Mouse (Mus musculus) myocyte (in vitro differentiated cells): ENCODE results near the gene Fam25c.

Source experiments
- CEBPB ChIP-seq: IDR thresholded peaks from 2 replicates; pipeline ENCODE4 v1.6.1; 2011; ENCODE audit warnings: mild to moderate bottlenecking, moderate library complexity; ENCODE audit not compliant: poor library complexity, insufficient read depth, severe bottlenecking
- E2F4 ChIP-seq: IDR thresholded peaks from one replicate; pipeline ENCODE4 v1.6.1; 2011; ENCODE audit warnings: mild to moderate bottlenecking, control low read depth, moderate library complexity; ENCODE audit not compliant: insufficient read depth
- MAX ChIP-seq: IDR thresholded peaks from one replicate; pipeline ENCODE4 v1.6.1; 2011; ENCODE audit warnings: low read depth, mild to moderate bottlenecking, control low read depth
- MYOD1 ChIP-seq, 3 experiments: IDR thresholded peaks; one replicate each; pipeline ENCODE4 v1.6.1; 2011; ENCODE audit warnings: control low read depth in 2 of 3, low read depth in 2 of 3, mild to moderate bottlenecking in 2 of 3, moderate library complexity in 1 of 3; ENCODE audit not compliant: insufficient read length in 2 of 3, control insufficient read depth in 1 of 3
- MYOG ChIP-seq, 3 experiments: IDR thresholded peaks; one replicate each; pipeline ENCODE4 v1.6.1; 2011; ENCODE audit warnings: control low read depth in 2 of 3, low read depth in 2 of 3, mild to moderate bottlenecking in 2 of 3; ENCODE audit not compliant: insufficient read length in 2 of 3, control insufficient read depth in 1 of 3, insufficient read depth in 1 of 3
- POLR2A ChIP-seq: IDR thresholded peaks from one replicate; pipeline ENCODE4 v1.6.1; 2011; ENCODE audit warnings: low read depth, mild to moderate bottlenecking, control low read depth, moderate library complexity; ENCODE audit not compliant: insufficient read length
- POLR2AphosphoS2 ChIP-seq: IDR thresholded peaks from one replicate; pipeline ENCODE4 v1.6.1; 2011; ENCODE audit warnings: low read depth, control low read depth; ENCODE audit not compliant: insufficient read length
- REST ChIP-seq: IDR thresholded peaks from one replicate; pipeline ENCODE4 v1.6.1; 2011; ENCODE audit warnings: mild to moderate bottlenecking, control low read depth, moderate library complexity; ENCODE audit not compliant: insufficient read depth, insufficient read length
- SRF ChIP-seq: IDR thresholded peaks from one replicate; pipeline ENCODE4 v1.6.1; 2011; ENCODE audit warnings: low read depth; ENCODE audit not compliant: control insufficient read depth, insufficient read length
- TCF12 ChIP-seq: IDR thresholded peaks from one replicate; pipeline ENCODE4 v1.6.1; 2011; ENCODE audit warnings: mild to moderate bottlenecking, control low read depth; ENCODE audit not compliant: poor library complexity, insufficient read depth, severe bottlenecking
- TCF3 ChIP-seq: IDR thresholded peaks from one replicate; pipeline ENCODE4 v1.6.1; 2011; ENCODE audit warnings: low read depth, control low read depth; ENCODE audit not compliant: insufficient read length
- USF1 ChIP-seq: IDR thresholded peaks from one replicate; pipeline ENCODE4 v1.6.1; 2011; ENCODE audit warnings: low read depth, mild to moderate bottlenecking, control low read depth, moderate library complexity

DNA sequence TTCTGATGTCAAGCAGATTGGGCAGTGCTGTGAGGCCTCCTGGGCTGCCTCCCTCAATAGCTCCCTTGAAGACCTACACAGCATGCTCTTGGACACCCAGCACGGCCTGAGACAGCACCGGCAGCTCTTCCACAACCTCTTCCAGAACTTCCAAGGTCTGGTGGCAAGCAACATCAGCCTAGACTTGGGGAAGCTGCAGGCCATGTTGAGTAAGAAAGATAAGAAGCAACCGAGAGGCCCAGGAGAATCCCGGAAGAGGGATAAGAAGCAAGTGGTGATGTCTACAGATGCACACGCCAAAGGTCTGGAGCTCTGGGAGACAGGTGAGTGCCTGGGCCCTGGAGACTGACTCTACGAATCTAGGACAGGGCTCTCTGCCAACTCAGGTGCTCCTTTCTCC, 44.1 kb upstream of the Fam25c start:
- TF ChIP-seq POLR2A (no peak), E2F4 (no peak), MAX (no peak), POLR2AphosphoS2 (peak; percentile 22), USF1 (no peak), MYOG (IDR thresholded peaks at IDR 0.05; ENCODE audit: control insufficient read depth in 1 of 3, insufficient read depth in 1 of 3, insufficient read length in 2 of 3, low read depth in 2 of 3) (no peak), MYOD1 (IDR thresholded peaks at IDR 0.05; ENCODE audit: control insufficient read depth in 1 of 3, insufficient read length in 2 of 3, low read depth in 2 of 3) (no peak), SRF (no peak), TCF12 (no peak), CEBPB (no peak), TCF3 (no peak), REST (no peak)
